Mouse (Mus musculus): ENCODE data around the gene Asic4. TPM values are rescaled to one million over a fixed set of nuclear protein-coding genes. Genes with fewer than 3 reads are reported as not detected.

The Asic4 gene
- total and polyA plus RNA-seq, 2 experiments from 2014 or later: 54.8 to 180 TPM

DNA sequence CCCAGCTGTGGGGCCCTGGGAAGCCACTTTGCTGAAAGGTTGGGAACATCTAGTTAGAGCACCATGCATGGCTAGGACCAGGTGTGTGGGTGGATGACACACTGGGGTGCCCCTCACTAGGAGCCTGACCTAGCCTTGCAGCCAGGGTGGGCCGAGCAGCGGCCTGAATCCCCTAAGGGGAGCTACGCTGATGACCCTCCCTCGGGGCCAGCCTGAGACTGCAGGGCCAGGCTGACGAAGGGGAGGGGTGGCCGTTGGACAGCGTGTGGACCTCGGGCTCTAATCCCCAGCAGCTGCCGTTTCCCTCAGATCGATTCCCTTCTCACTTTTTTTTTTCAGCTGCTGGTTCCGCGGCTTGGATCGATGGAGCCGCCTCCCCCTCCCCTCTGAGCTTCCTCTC, 1.3 kb upstream of the Asic4 start:
- Histone ChIP-seq H3K9ac (replicated peaks; ENCODE audit: low read length, poor library complexity, severe bottlenecking) (peak overlapping the region; percentile 39), H3K4me1 (ENCODE audit: insufficient read depth, low read length) (peaks cover 27% of the 10 kb centered on the region), H3K27ac (ENCODE audit: low read depth, low read length) (peak overlapping the region; percentile 71), H3K27me3 (ENCODE audit: insufficient read depth, low read length) (peaks cover 18% of the 10 kb centered on the region), H3K4me3 (ENCODE audit: low read depth, low read length) (peak overlapping the region; percentile 41), H3K4me2 (ENCODE audit: low read depth, low read length, poor library complexity, severe bottlenecking) (peak overlapping the region; percentile 78), H3K9me3 (ENCODE audit: low read length) (no peaks in the 10 kb centered on the region), H3K36me3 (ENCODE audit: insufficient read depth, low read length) (no peaks in the 10 kb centered on the region)
- DNase-seq (ENCODE audit: low spot score) (no peak), ATAC-seq (ENCODE audit: low FRiP score) (no peak)
- TF ChIP-seq CTCF (IDR thresholded peaks at IDR 0.05): no peak
- 4% methylated on average over 13 of the region's 14 CpGs for WGBS

DNA sequence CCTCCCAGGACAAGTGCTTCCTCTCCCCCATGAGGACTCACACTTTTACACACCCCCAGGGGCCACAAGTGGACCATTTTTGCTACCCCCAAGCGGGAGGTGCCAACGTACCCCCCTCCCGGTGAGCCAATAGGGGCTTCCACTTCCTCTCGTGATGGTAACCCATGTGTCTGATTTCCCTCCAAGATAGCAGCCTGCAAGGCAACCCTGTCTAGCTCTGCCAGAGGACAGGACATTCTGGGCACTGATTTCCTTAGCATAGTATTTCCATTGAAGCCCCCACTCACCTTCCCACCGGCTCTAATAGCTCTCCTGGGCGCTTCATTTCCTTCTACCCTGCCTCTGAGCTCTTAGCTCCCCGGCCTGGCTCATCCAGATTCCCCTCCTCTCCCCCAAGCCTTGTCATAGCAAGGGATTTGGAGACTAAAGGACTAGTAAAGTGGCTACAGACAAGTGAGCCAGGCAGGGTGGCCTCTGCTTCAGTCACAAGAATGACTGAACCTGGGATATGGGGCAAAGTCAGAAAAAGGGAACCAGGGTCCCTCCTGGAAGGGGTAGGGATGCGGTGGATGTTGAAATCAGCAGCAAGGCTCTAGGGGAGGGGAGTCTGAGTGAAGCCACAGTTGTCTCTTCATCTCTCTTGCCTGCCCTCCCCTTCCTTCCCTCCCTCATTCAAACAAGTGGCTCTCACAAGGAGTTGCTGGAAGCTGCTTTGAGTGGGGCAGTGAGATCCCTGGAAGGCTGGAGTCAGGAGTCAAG, 680 bp upstream of the Asic4 start:
- H3K36me3 ChIP-seq (ENCODE audit: insufficient read depth, low read length): no peaks in the 10 kb centered on the region
- H3K4me2 ChIP-seq (ENCODE audit: low read depth, low read length, poor library complexity, severe bottlenecking): peak overlapping the region; percentile 78
- no peaks in the 10 kb centered on the region for H3K9me3 ChIP-seq (ENCODE audit: low read length)
- peaks cover 18% of the 10 kb centered on the region for H3K27me3 ChIP-seq (ENCODE audit: insufficient read depth, low read length)
- H3K4me3 ChIP-seq (ENCODE audit: low read depth, low read length): peak overlapping the region; percentile 41
- no peak for ATAC-seq (ENCODE audit: low FRiP score)
- WGBS: 15% methylated on average over 8 of the region's 8 CpGs
- DNase-seq (ENCODE audit: low spot score): no peak
- H3K9ac ChIP-seq (replicated peaks; ENCODE audit: low read length, poor library complexity, severe bottlenecking): peak overlapping the region; percentile 55
- no peak for TF ChIP-seq CTCF (IDR thresholded peaks at IDR 0.05)
- H3K27ac ChIP-seq (ENCODE audit: low read depth, low read length): peak overlapping the region; percentile 71
- H3K4me1 ChIP-seq (ENCODE audit: insufficient read depth, low read length): peaks cover 27% of the 10 kb centered on the region

- H3K9ac ChIP-seq (replicated peaks; ENCODE audit: low read length, poor library complexity, severe bottlenecking): peak overlapping the region; percentile 55; the same call in 1 of the 2 replicates
- ATAC-seq (ENCODE audit: low FRiP score): no peak
- no peak for TF ChIP-seq CTCF (IDR thresholded peaks at IDR 0.05)
- peaks cover 20% of the 10 kb centered on the region for H3K4me1 ChIP-seq (ENCODE audit: insufficient read depth, low read length)
- no peak for DNase-seq (ENCODE audit: low spot score)
- H3K27me3 ChIP-seq (ENCODE audit: insufficient read depth, low read length): peaks cover 13% of the 10 kb centered on the region
- peak overlapping the region; percentile 71 for H3K27ac ChIP-seq (ENCODE audit: low read depth, low read length)
- no peaks in the 10 kb centered on the region for H3K9me3 ChIP-seq (ENCODE audit: low read length)
- H3K36me3 ChIP-seq (ENCODE audit: insufficient read depth, low read length): no peaks in the 10 kb centered on the region
- peak overlapping the region; percentile 41 for H3K4me3 ChIP-seq (ENCODE audit: low read depth, low read length)
- 33% methylated on average over 5 of the region's 5 CpGs for WGBS
- H3K4me2 ChIP-seq (ENCODE audit: low read depth, low read length, poor library complexity, severe bottlenecking): peak overlapping the region; percentile 78
Observed at GRCm38 (mm10) chr1:75451900-75452299, 1.7 kb downstream of the Asic4 start.

DNA sequence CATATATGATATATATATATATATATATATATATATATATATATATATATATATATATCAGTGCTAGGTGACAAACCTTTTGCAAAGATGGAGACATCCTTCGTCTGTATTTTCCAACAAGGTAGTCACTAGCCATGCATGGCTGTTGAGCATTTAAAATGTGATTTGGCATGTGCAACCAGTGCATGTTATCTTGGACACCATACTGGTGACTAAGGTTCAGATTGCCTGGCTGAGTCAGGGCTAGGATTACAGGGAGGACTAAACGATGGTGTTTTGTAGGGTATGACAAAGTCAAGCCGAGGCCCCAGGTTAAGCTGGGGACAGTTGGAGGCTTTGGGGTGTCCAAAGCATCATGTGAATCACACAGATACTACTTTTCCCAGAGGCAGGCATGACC, 5.2 kb downstream of the Asic4 start:
- WGBS: 66% methylated on average over 3 of the region's 3 CpGs
- no peak for TF ChIP-seq CTCF (IDR thresholded peaks at IDR 0.05)
- Histone ChIP-seq H3K4me2 (ENCODE audit: low read depth, low read length, poor library complexity, severe bottlenecking) (peak overlapping the region; percentile 26), H3K9ac (replicated peaks; ENCODE audit: low read length, poor library complexity, severe bottlenecking) (no peak overlapping the region), H3K9me3 (ENCODE audit: low read length) (no peaks in the 10 kb centered on the region), H3K27ac (ENCODE audit: low read depth, low read length) (no peak overlapping the region), H3K36me3 (ENCODE audit: insufficient read depth, low read length) (no peaks in the 10 kb centered on the region), H3K27me3 (ENCODE audit: insufficient read depth, low read length) (peaks cover 3% of the 10 kb centered on the region; the same call in 1 of the 2 replicates), H3K4me1 (ENCODE audit: insufficient read depth, low read length) (peaks cover 19% of the 10 kb centered on the region), H3K4me3 (ENCODE audit: low read depth, low read length) (no peak overlapping the region)
- DNase-seq (ENCODE audit: low spot score) (no peak), ATAC-seq (ENCODE audit: low FRiP score) (no peak)

DNA sequence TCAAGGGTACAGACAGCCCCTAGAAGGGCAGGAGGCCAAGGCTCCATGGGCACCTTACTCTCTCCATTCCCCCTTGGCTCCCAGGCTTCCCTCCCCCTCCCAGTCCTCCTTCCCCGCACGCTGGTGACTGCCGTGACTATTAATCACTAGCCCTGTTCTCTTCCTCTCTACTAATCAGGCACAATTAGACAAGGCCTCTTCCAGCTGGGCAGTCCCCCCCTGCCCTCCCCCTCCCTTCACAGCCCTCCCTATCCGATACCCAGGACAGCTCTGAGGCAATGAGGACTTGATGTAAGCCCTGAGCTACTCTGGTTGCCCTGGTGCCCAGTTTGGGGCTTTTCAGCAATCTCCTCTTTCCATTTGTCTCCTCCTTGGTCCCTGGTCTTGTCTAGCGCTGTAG, 5.7 kb downstream of the Asic4 start:
- Histone ChIP-seq H3K27ac (ENCODE audit: low read depth, low read length) (no peak overlapping the region), H3K9me3 (ENCODE audit: low read length) (no peaks in the 10 kb centered on the region), H3K36me3 (ENCODE audit: insufficient read depth, low read length) (no peaks in the 10 kb centered on the region), H3K4me3 (ENCODE audit: low read depth, low read length) (no peak overlapping the region), H3K4me1 (ENCODE audit: insufficient read depth, low read length) (peaks cover 19% of the 10 kb centered on the region), H3K4me2 (ENCODE audit: low read depth, low read length, poor library complexity, severe bottlenecking) (peak overlapping the region; percentile 26), H3K9ac (replicated peaks; ENCODE audit: low read length, poor library complexity, severe bottlenecking) (no peak overlapping the region; the same call in 1 of the 2 replicates), H3K27me3 (ENCODE audit: insufficient read depth, low read length) (peaks cover 3% of the 10 kb centered on the region; the same call in 1 of the 2 replicates)
- DNase-seq (ENCODE audit: low spot score): no peak
- WGBS: 17% methylated on average over 5 of the region's 5 CpGs
- TF ChIP-seq CTCF (IDR thresholded peaks at IDR 0.05): no peak
- no peak for ATAC-seq (ENCODE audit: low FRiP score)

Measured in midbrain, postnatal 0 days (tissue).